Mouse (Mus musculus) C2C12 (cell line): ENCODE results near the gene Dync1i1.

Experiments
- CTCF ChIP-seq: IDR thresholded peaks from one replicate; pipeline ENCODE4 v1.5.1; 2011; ENCODE audit not compliant: control insufficient read depth, insufficient read depth, insufficient read length
- MAX ChIP-seq: IDR thresholded peaks from one replicate; pipeline ENCODE4 v1.6.1; 2011; ENCODE audit warnings: mild to moderate bottlenecking, control low read depth
- USF1 ChIP-seq: IDR thresholded peaks from one replicate; pipeline ENCODE4 v1.6.1; 2011; ENCODE audit warnings: low read depth, mild to moderate bottlenecking, control low read depth, moderate library complexity

DNA sequence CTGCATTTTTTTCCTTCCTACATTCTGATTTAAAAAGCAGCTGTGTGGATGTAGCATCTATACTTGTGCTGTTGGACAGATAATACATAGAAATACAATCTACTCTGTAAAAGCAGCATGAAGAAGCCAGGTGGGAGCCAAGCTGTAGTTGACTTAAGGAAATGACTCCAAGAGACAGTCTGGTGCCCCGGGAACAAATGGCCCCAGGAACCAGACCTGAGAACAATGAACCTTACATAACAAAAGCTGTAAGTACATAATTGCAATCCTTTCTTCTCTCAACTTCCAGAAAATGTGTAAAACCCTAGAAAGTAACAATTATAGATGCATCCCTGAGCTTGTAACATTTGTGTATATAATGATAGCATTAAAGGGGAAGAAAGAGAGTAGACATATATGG lies 86.6 kb downstream of the Dync1i1 start:
- TF ChIP-seq USF1 (no peak), CTCF (no peak), MAX (no peak)
